ENCODE assay signal across 15 mouse cellular contexts in genomic region chr19:11810856-11811255, GRCm38 (mm10). TPM values are rescaled to one million over a fixed set of nuclear protein-coding genes. Genes with fewer than 3 reads are reported as not detected.
DNase-seq lines count a peak whose midpoint lies in the region; ATAC-seq and TF ChIP-seq lines count a peak whose summit lies in the region.
"Had no signal": no experiment of that assay in that cellular context is flagged by ENCODE, and none has a peak within 500 bp of the region (broad histone marks: within the 10 kb centered on the region; RNA-seq: fewer than 3 reads in every experiment).

No protein-coding gene starts in this region.

- H3K27me3 ChIP-seq in heart, postnatal 0 days (ENCODE audit: control insufficient read depth, insufficient read depth, low read length) = no peaks in the 10 kb centered on the region
- H3K27me3 ChIP-seq in lung, embryonic 16.5 days (ENCODE audit: control insufficient read depth, insufficient read depth, low read depth, low read length) = no peaks in the 10 kb centered on the region

- peak; percentile 8 to 21 for DNase-seq in cerebellum, postnatal 10 days
- no peak for DNase-seq in cerebellum, postnatal 36 days
- peak; percentile 59 for DNase-seq in 3T3-L1 (ENCODE audit: low read depth, low spot score)
- DNase-seq in heart, postnatal 0 days (ENCODE audit: low spot score) = no peak
- no peak for DNase-seq in cerebellum, adult 11-12 months
- DNase-seq in urinary bladder, postnatal 25 days (ENCODE audit: low spot score) = no peak
- DNase-seq in layer of hippocampus, postnatal 25 days (ENCODE audit: extremely low spot score in 1 of 2, low spot score in 1 of 2) = no peak
- DNase-seq: right cerebral cortex, postnatal 4 days had no signal

- no peak for TF ChIP-seq EP300 in heart, postnatal 0 days (IDR thresholded peaks at IDR 0.05; ENCODE audit: low read depth)

- H3K27ac ChIP-seq in heart, postnatal 0 days (ENCODE audit: low read depth) = peak overlapping the region; percentile 65
- H3K27ac ChIP-seq in lung, embryonic 16.5 days (ENCODE audit: low read length) = 0 out of 2 replicates have a peak overlapping the region, but pooled peaks have one; percentile 30
- H3K27ac ChIP-seq: liver, embryonic 15.5 days had no signal

- H3K4me1 ChIP-seq in heart, postnatal 0 days (ENCODE audit: control insufficient read depth, insufficient read depth) = no peaks in the 10 kb centered on the region
- peaks cover 7% of the 10 kb centered on the region for H3K4me1 ChIP-seq in lung, embryonic 16.5 days (replicated peaks; ENCODE audit: control insufficient read depth, insufficient read depth, low read length)

- no peak overlapping the region for H3K4me3 ChIP-seq in heart, postnatal 0 days (ENCODE audit: low read depth, low read length)
- H3K4me3 ChIP-seq in lung, embryonic 16.5 days (ENCODE audit: low read length) = no peak overlapping the region
- H3K4me3 ChIP-seq: hindbrain, embryonic 10.5 days; liver, embryonic 15.5 days; myocyte had no signal

- H3K36me3 ChIP-seq in heart, postnatal 0 days (replicated peaks; ENCODE audit: control insufficient read depth, insufficient read depth, low read length) = no peaks in the 10 kb centered on the region
- no peaks in the 10 kb centered on the region for H3K36me3 ChIP-seq in lung, embryonic 16.5 days (ENCODE audit: control insufficient read depth, insufficient read depth, low read length)
- H3K36me3 ChIP-seq: hindbrain, embryonic 10.5 days; liver, embryonic 15.5 days had no signal

- WGBS in heart, postnatal 0 days = 63% methylated on average over 1 of the region's 1 CpGs
- 53% methylated on average over 1 of the region's 1 CpGs for WGBS in lung, embryonic 16.5 days

- no peak for TF ChIP-seq CTCF in heart, postnatal 0 days (IDR thresholded peaks at IDR 0.05; ENCODE audit: low read depth)

- no peak overlapping the region for H3K4me2 ChIP-seq in heart, postnatal 0 days (ENCODE audit: low read depth, low read length)
- H3K4me2 ChIP-seq in lung, embryonic 16.5 days (ENCODE audit: low read depth, low read length) = no peak overlapping the region
- H3K4me2 ChIP-seq: liver, embryonic 15.5 days had no signal

- no peak overlapping the region for H3K9ac ChIP-seq in heart, postnatal 0 days (replicated peaks; ENCODE audit: low read depth, low read length)
- H3K9ac ChIP-seq in lung, embryonic 16.5 days (ENCODE audit: low read length) = no peak overlapping the region
- H3K9ac ChIP-seq: liver, embryonic 15.5 days had no signal

- H3K9me3 ChIP-seq in heart, postnatal 0 days (replicated peaks; ENCODE audit: control insufficient read depth, low read length) = no peaks in the 10 kb centered on the region
- no peaks in the 10 kb centered on the region for H3K9me3 ChIP-seq in lung, embryonic 16.5 days (ENCODE audit: control insufficient read depth, low read length)
- H3K9me3 ChIP-seq: hindbrain, embryonic 10.5 days; liver, embryonic 15.5 days had no signal

- no peak for ATAC-seq in heart, postnatal 0 days (ENCODE audit: insufficient read depth, low read depth)
- no peak for ATAC-seq in lung, embryonic 16.5 days (ENCODE audit: low read depth)
- ATAC-seq: forebrain, embryonic 14.5 days had no signal

RNA-seq across cellular contexts. Expression of gene Stx3, which starts 8.3 kb away (rescaled TPM):
- 8.0 and 10.6 TPM in 2 replicates for total RNA-seq in heart, postnatal 0 days (2014; rRNA removed; ENCODE audit: low replicate concordance)
- 6.0 and 6.3 TPM in 2 replicates for polyA plus RNA-seq in heart, postnatal 0 days (2015; fragmentation: Nextera tagmentation; extraction: Ambion mirVana)
- polyA plus RNA-seq in lung, embryonic 16.5 days (2015; fragmentation: Nextera tagmentation; extraction: Ambion mirVana) = 17.6 and 19.3 TPM in 2 replicates
- total RNA-seq in layer of hippocampus, postnatal 25 days (2021) = 10 to 100 TPM; 24.2 to 32.3 TPM

RNA-seq across cellular contexts. Expression of gene Olfr1417, which starts 28.2 kb away (rescaled TPM):
- total RNA-seq in heart, postnatal 0 days (2014; rRNA removed; ENCODE audit: low replicate concordance) = not detected in 2 replicates
- not detected in 2 replicates for polyA plus RNA-seq in heart, postnatal 0 days (2015; fragmentation: Nextera tagmentation; extraction: Ambion mirVana)
- not detected in 2 replicates for polyA plus RNA-seq in lung, embryonic 16.5 days (2015; fragmentation: Nextera tagmentation; extraction: Ambion mirVana)
- not detected for total RNA-seq in layer of hippocampus, postnatal 25 days (2021)
- total RNA-seq: left cerebral cortex, adult 18-20 months had no signal
- polyA plus RNA-seq: forebrain, embryonic 14.5 days; hindbrain, embryonic 10.5 days; liver, embryonic 15.5 days; myocyte; thymus, postnatal 0 days had no signal

RNA-seq across cellular contexts. Expression of gene Mrpl16, which starts 40.7 kb away (rescaled TPM):
- 32.2 and 49.9 TPM in 2 replicates for total RNA-seq in heart, postnatal 0 days (2014; rRNA removed; ENCODE audit: low replicate concordance)
- polyA plus RNA-seq in heart, postnatal 0 days (2015; fragmentation: Nextera tagmentation; extraction: Ambion mirVana) = 97.6 and 99.1 TPM in 2 replicates
- 36.2 and 40.4 TPM in 2 replicates for polyA plus RNA-seq in lung, embryonic 16.5 days (2015; fragmentation: Nextera tagmentation; extraction: Ambion mirVana)
- 10 to 100 TPM; 34.2 to 37.6 TPM for total RNA-seq in layer of hippocampus, postnatal 25 days (2021)

RNA-seq across cellular contexts. Expression of gene Olfr1418, which starts 50.0 kb away (rescaled TPM):
- not detected in 2 replicates for total RNA-seq in heart, postnatal 0 days (2014; rRNA removed; ENCODE audit: low replicate concordance)
- polyA plus RNA-seq in heart, postnatal 0 days (2015; fragmentation: Nextera tagmentation; extraction: Ambion mirVana) = not detected in 2 replicates
- polyA plus RNA-seq in lung, embryonic 16.5 days (2015; fragmentation: Nextera tagmentation; extraction: Ambion mirVana) = not detected in 2 replicates
- not detected for total RNA-seq in layer of hippocampus, postnatal 25 days (2021)
- total RNA-seq: left cerebral cortex, adult 18-20 months had no signal
- polyA plus RNA-seq: forebrain, embryonic 14.5 days; hindbrain, embryonic 10.5 days; liver, embryonic 15.5 days; myocyte; thymus, postnatal 0 days had no signal

Comparison
In these comparisons a context has a peak if more than half of its experiments do, and no peak if none do; other contexts are left out.
1. DNase-seq: peak in cerebellum, postnatal 10 days (2 of 2) and 3T3-L1 (single experiment); none in cerebellum, postnatal 36 days (0 of 2), heart, postnatal 0 days (single experiment), cerebellum, adult 11-12 months (single experiment), urinary bladder, postnatal 25 days (single experiment) and layer of hippocampus, postnatal 25 days (0 of 2).